9 mouse cellular contexts compared by ENCODE assay signal in genomic region chr8:121736236-121736635, GRCm38 (mm10). TPM values are rescaled to one million over a fixed set of nuclear protein-coding genes. Genes with fewer than 3 reads are reported as not detected.
A peak's percentile ranks its signal among the peaks of the same experiment; 100 is the strongest.
DNase-seq lines count a peak whose midpoint lies in the region; ATAC-seq and TF ChIP-seq lines count a peak whose summit lies in the region.
"Had no signal": no experiment of that assay in that cellular context is flagged by ENCODE, and none has a peak within 500 bp of the region (broad histone marks: within the 10 kb centered on the region; RNA-seq: fewer than 3 reads in every experiment).

No protein-coding gene starts in this region.

- H3K36me3 ChIP-seq in heart, postnatal 0 days (replicated peaks; ENCODE audit: control insufficient read depth, insufficient read depth, low read length): no peaks in the 10 kb centered on the region
- no peaks in the 10 kb centered on the region for H3K36me3 ChIP-seq in heart, adult 2 months (ENCODE audit: control insufficient read depth, insufficient read depth, low read length)
- no peaks in the 10 kb centered on the region for H3K36me3 ChIP-seq in ES-Bruce4 (ENCODE audit: control insufficient read depth, insufficient read depth, low read length, poor library complexity, severe bottlenecking)
- H3K36me3 ChIP-seq in liver, embryonic 14.5 days (replicated peaks; ENCODE audit: control insufficient read depth, insufficient read depth, low read depth): no peaks in the 10 kb centered on the region
- H3K36me3 ChIP-seq: hindbrain, embryonic 15.5 days had no signal

- no peak for TF ChIP-seq CTCF in heart, postnatal 0 days (IDR thresholded peaks at IDR 0.05; ENCODE audit: low read depth)
- no peak for TF ChIP-seq CTCF in heart, adult 2 months (IDR thresholded peaks at IDR 0.05)
- TF ChIP-seq CTCF in ES-Bruce4 (IDR thresholded peaks at IDR 0.05; ENCODE audit: low read depth, low read length): no peak
- TF ChIP-seq CTCF in liver, embryonic 14.5 days (IDR thresholded peaks at IDR 0.05; ENCODE audit: low read depth): no peak

- intact Hi-C loops in heart, adult 2 months (cut with DNase I): no loop called here
- intact Hi-C loops in left cerebral cortex, postnatal 10 days (cut with DNase I): no loop called here

- H3K4me1 ChIP-seq in heart, postnatal 0 days (ENCODE audit: control insufficient read depth, insufficient read depth): no peaks in the 10 kb centered on the region
- H3K4me1 ChIP-seq in heart, adult 2 months (ENCODE audit: control insufficient read depth, insufficient read depth, low read length): no peaks in the 10 kb centered on the region
- peaks cover 3% of the 10 kb centered on the region for H3K4me1 ChIP-seq in ES-Bruce4 (ENCODE audit: control insufficient read depth, insufficient read depth, low read length)
- H3K4me1 ChIP-seq in liver, embryonic 14.5 days (replicated peaks; ENCODE audit: control insufficient read depth in 2 of 2, insufficient read depth in 2 of 2, low read length in 1 of 2): no peaks in the 10 kb centered on the region

- H3K27ac ChIP-seq in heart, postnatal 0 days (ENCODE audit: low read depth): no peak overlapping the region
- H3K27ac ChIP-seq in heart, adult 2 months: no peak overlapping the region
- no peak overlapping the region for H3K27ac ChIP-seq in ES-Bruce4 (ENCODE audit: insufficient read depth, low read length)
- H3K27ac ChIP-seq in liver, embryonic 14.5 days: no peak overlapping the region
- H3K27ac ChIP-seq: hindbrain, embryonic 15.5 days had no signal

- no peak for TF ChIP-seq POLR2A in heart, adult 2 months (IDR thresholded peaks at IDR 0.05; ENCODE audit: insufficient read depth, low read depth, low read length)
- TF ChIP-seq POLR2A in ES-Bruce4 (IDR thresholded peaks at IDR 0.05; ENCODE audit: insufficient read depth, low read length): no peak

- H3K4me2 ChIP-seq in heart, postnatal 0 days (ENCODE audit: low read depth, low read length): no peak overlapping the region
- no peak overlapping the region for H3K4me2 ChIP-seq in liver, embryonic 14.5 days (ENCODE audit: low read depth)
- H3K4me2 ChIP-seq: hindbrain, embryonic 15.5 days had no signal

- 8% methylated on average over 7 of the region's 7 CpGs for WGBS in heart, postnatal 0 days
- WGBS in heart, adult 2 months: 9% methylated on average over 7 of the region's 7 CpGs
- 12% methylated on average over 7 of the region's 7 CpGs for WGBS in liver, embryonic 14.5 days (ENCODE audit: insufficient replicate concordance)

- H3K9ac ChIP-seq in heart, postnatal 0 days (replicated peaks; ENCODE audit: low read depth, low read length): no peak overlapping the region
- no peak overlapping the region for H3K9ac ChIP-seq in heart, adult 2 months (ENCODE audit: low read depth, low read length)
- H3K9ac ChIP-seq in ES-Bruce4 (ENCODE audit: low read depth, poor library complexity, severe bottlenecking): no peak overlapping the region
- H3K9ac ChIP-seq in liver, embryonic 14.5 days (replicated peaks): no peak overlapping the region
- H3K9ac ChIP-seq: hindbrain, embryonic 15.5 days had no signal

- peaks cover 29% of the 10 kb centered on the region for H3K27me3 ChIP-seq in heart, postnatal 0 days (ENCODE audit: control insufficient read depth, insufficient read depth, low read length)
- peaks cover 3% of the 10 kb centered on the region for H3K27me3 ChIP-seq in heart, adult 2 months (ENCODE audit: control insufficient read depth, insufficient read depth, low read length)
- no peaks in the 10 kb centered on the region for H3K27me3 ChIP-seq in ES-Bruce4 (ENCODE audit: control insufficient read depth, insufficient read depth, low read length, poor library complexity, severe bottlenecking)
- H3K27me3 ChIP-seq in liver, embryonic 14.5 days (ENCODE audit: control insufficient read depth, insufficient read depth, low read length): peaks cover 12% of the 10 kb centered on the region
- H3K27me3 ChIP-seq: hindbrain, embryonic 15.5 days had no signal

- no peaks in the 10 kb centered on the region for H3K9me3 ChIP-seq in heart, postnatal 0 days (replicated peaks; ENCODE audit: control insufficient read depth, low read length)
- no peaks in the 10 kb centered on the region for H3K9me3 ChIP-seq in ES-Bruce4 (replicated peaks; ENCODE audit: control insufficient read depth, insufficient read depth, low read length, poor library complexity, severe bottlenecking)
- H3K9me3 ChIP-seq in liver, embryonic 14.5 days (ENCODE audit: control insufficient read depth, low read length): no peaks in the 10 kb centered on the region
- H3K9me3 ChIP-seq: hindbrain, embryonic 15.5 days had no signal

- H3K79me2 ChIP-seq in heart, adult 2 months (replicated peaks; ENCODE audit: control insufficient read depth, insufficient read depth, low read length): no peaks in the 10 kb centered on the region

- no peak for ATAC-seq in heart, postnatal 0 days (ENCODE audit: insufficient read depth, low read depth)
- ATAC-seq in liver, embryonic 14.5 days (ENCODE audit: insufficient read depth): no peak

- H3K4me3 ChIP-seq in heart, postnatal 0 days (ENCODE audit: low read depth, low read length): no peak overlapping the region
- no peak overlapping the region for H3K4me3 ChIP-seq in heart, adult 2 months
- H3K4me3 ChIP-seq in ES-Bruce4 (ENCODE audit: low read depth, low read length): no peak overlapping the region
- no peak overlapping the region for H3K4me3 ChIP-seq in liver, embryonic 14.5 days (ENCODE audit: insufficient read depth in 1 of 2, low read depth in 2 of 2, low read length in 2 of 2)
- H3K4me3 ChIP-seq: hindbrain, embryonic 15.5 days had no signal

- peak; percentile 57 for DNase-seq in heart, postnatal 0 days (ENCODE audit: low spot score)
- DNase-seq in heart, adult 2 months: no peak
- DNase-seq in c-Kit-positive CD71-positive TER-119-positive erythroid progenitor cells, embryonic 14.5 days (ENCODE audit: low spot score): peak; percentile 21
- peak; percentile 14 to 19 (median 17) for DNase-seq in liver, embryonic 14.5 days (ENCODE audit: low read depth in 3 of 3, low spot score in 3 of 3)
- DNase-seq in layer of hippocampus, postnatal 36 days: no peak
- DNase-seq in spleen, postnatal 4 days (ENCODE audit: low spot score in 2 of 2): no peak
- DNase-seq in left cerebral cortex, postnatal 10 days (ENCODE audit: extremely low spot score in 1 of 2, low spot score in 2 of 2): no peak

- TF ChIP-seq EP300 in heart, postnatal 0 days (IDR thresholded peaks at IDR 0.05; ENCODE audit: low read depth): no peak
- no peak for TF ChIP-seq EP300 in heart, adult 2 months (IDR thresholded peaks at IDR 0.05; ENCODE audit: insufficient read depth, low read depth, low read length)
- peak; percentile 51; the same call in 1 of the 2 replicates for TF ChIP-seq EP300 in ES-Bruce4 (IDR thresholded peaks at IDR 0.05; ENCODE audit: insufficient read depth, low read depth, low read length)
- no peak for TF ChIP-seq EP300 in liver, embryonic 14.5 days (IDR thresholded peaks at IDR 0.05; ENCODE audit: low read depth)

RNA-seq across cellular contexts. Expression of gene Jph3, which starts 6.8 kb away (rescaled TPM):
- not detected in 2 replicates for total RNA-seq in heart, postnatal 0 days (2014; rRNA removed; ENCODE audit: low replicate concordance)
- polyA plus RNA-seq in heart, postnatal 0 days (2015; fragmentation: Nextera tagmentation; extraction: Ambion mirVana): 0.03 and 0.07 TPM in 2 replicates
- under 1 TPM in 1 of 2 experiments, not detected in 1; 0.11 TPM for total RNA-seq in heart, adult 2 months (2021)
- 0.09 and 0.10 TPM in 2 replicates for polyA plus RNA-seq in heart, adult 2 months (2012; rRNA removed)
- polyA plus RNA-seq in ES-Bruce4 (2011; ENCODE audit: insufficient read depth, insufficient read length, low read depth, missing spikeins): 1.4 and 1.8 TPM in 2 replicates
- 0.08 TPM in 1 of 2 replicates, not detected in the other for polyA plus RNA-seq in liver, embryonic 14.5 days (2012; rRNA removed)
- 0.08 TPM in 1 of 2 replicates, not detected in the other for polyA plus RNA-seq in liver, embryonic 14.5 days (2014; fragmentation: Nextera tagmentation; extraction: Ambion mirVana)
- total RNA-seq in layer of hippocampus, postnatal 36 days (2021): 100 to 1,000 TPM; 310 to 313 TPM
- total RNA-seq in left cerebral cortex, postnatal 10 days (2021): 100 to 1,000 TPM; 135 to 148 TPM

Comparison
In these comparisons a context has a peak if more than half of its experiments do, and no peak if none do; other contexts are left out.
1. DNase-seq: peak in heart, postnatal 0 days (single experiment), c-Kit-positive CD71-positive TER-119-positive erythroid progenitor cells, embryonic 14.5 days (single experiment) and liver, embryonic 14.5 days (3 of 3); none in heart, adult 2 months (0 of 2), layer of hippocampus, postnatal 36 days (0 of 2), spleen, postnatal 4 days (0 of 2) and left cerebral cortex, postnatal 10 days (0 of 2).
2. RNA of gene Jph3, which starts 6.8 kb away (total RNA-seq): 310 to 313 TPM in layer of hippocampus, postnatal 36 days and 135 to 148 TPM in left cerebral cortex, postnatal 10 days; 0.11 TPM in heart, adult 2 months and not detected in heart, postnatal 0 days; every median in the first group is over 100 times any median in the second.